Mouse (Mus musculus): ENCODE data around the gene Ankrd9. TPM values are rescaled to one million over a fixed set of nuclear protein-coding genes. Genes with fewer than 3 reads are reported as not detected.

Ankrd9 gene
- total RNA-seq (2015) = 1.6 and 2.8 TPM in 2 replicates
- 3.0 and 3.3 TPM in 2 replicates for total RNA-seq (2017)

DNA sequence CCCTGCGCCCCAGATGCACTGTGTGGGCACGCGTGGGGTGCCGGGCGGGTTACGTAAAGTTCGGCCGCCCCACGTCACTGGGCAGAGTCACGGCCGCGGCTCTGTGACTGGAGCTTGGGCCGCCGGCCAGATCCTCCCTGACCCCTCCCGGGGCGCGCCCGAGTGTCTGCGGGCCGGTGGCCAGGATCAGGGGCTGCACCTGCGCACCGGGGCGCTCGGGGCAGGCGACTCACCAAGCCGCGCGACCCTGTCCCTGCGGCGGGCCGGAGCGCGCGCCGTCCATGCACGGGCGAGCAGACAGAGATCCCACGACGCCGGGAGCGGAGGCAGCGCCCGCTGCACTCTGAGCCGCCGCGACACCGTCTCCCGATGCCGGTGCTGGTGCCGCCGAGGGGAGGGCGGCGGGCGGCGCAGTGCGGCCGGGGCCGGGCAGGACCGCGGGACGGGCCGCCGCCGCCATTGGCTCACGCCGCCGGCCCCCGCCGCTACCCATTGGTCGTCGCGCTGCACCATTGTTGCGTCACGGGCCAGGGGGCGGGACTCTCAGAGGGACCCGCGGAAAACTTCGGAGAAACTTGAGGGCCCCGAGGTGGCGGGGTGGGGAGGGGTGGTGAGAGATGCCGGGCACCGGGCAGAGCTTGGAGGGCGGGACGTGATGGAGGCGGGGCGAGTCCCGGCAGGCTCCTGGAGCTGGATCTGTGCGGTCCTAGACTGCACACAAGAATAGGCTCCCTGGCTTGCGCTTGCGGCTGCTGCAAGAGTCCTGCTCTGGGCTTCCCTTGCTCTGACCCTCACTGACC, at the start of gene Ankrd9:
Gene Ankrd9 (minus strand): TSS at position 434 of the 800 bp plus-strand sequence.
- ATAC-seq (ENCODE audit: poor library complexity, severe bottlenecking) = peak; percentile 81

DNA sequence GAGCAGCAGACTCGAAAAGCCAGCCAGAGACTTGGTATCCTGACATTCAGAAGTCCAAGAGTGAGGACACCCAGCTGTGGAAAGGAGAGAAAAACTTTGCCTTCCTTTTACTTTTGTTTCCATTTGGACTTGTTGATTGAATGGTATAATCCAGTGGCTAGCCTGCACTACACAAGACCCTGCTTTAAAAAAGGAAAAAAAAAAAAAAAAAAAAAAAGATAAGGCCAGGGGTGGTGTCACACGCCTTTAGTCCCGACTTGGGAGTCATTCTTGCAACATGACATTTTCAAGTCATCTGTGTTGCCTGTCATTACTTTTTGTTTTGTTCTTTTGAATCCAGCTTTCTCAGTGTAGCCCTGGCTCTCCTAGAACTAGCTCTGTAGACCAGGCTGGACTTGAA, 42.7 kb upstream of the Ankrd9 start:
- no peak for ATAC-seq (ENCODE audit: poor library complexity, severe bottlenecking)

DNA sequence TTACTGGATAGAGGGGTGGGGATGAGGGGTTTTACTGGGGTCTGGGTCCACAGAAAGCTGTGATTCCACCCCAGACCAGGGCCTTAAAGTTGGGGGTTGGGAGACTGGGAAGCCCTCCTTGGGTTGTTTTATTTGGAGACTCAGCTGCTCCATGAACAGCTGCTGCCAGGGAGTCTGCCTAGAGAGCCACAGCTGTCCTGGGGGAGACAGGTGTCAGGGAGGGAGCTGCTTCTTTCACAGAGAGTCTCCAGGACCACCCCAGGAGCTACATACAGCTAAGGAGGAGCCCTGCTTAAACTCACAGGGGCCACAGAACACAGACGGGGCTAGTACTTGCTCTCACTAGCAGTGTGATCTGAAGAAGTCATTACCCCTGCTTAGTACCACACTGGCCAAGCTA, 42.3 kb upstream of the Ankrd9 start:
- no peak for ATAC-seq (ENCODE audit: poor library complexity, severe bottlenecking)

DNA sequence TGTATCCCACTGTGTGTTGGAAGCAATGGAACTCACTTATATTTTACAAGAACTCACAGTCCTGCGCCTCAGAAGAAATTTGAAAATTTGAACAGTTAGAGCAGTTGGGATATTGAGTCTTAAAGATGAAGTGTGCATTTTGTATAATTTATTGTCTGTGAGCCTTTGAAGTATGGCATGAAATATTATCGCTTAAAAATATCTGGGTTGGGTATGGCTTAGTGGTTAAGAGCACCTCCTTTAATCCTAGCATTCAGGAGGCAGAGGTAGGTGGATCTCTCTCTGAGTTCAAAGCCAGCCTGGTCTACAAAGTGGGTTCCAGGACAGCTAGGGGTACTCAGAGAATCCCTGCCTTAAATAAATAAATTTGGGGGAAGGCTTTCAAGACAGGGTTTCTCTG, 40.2 kb upstream of the Ankrd9 start:
- no peak for ATAC-seq (ENCODE audit: poor library complexity, severe bottlenecking)

DNA sequence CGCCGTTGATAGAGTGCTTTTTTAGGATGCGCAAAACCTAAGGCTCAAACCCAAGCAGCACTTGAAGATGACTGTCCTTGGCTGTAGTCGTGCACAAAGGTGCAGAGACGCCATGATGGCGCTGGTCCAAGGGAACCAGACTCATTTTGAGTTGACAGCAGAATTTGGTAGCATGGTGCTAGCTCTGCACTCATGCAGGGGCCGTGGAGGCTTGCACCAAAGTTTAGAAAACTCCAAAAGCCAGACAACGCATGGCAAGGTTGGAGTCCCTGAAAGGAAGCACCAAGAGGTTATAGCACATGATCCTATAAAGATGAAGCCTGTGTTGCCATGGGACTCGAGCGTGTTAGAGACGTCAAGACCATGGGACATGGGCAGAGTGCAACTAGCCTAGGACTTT, 39.2 kb upstream of the Ankrd9 start:
- ATAC-seq (ENCODE audit: poor library complexity, severe bottlenecking) = no peak

DNA sequence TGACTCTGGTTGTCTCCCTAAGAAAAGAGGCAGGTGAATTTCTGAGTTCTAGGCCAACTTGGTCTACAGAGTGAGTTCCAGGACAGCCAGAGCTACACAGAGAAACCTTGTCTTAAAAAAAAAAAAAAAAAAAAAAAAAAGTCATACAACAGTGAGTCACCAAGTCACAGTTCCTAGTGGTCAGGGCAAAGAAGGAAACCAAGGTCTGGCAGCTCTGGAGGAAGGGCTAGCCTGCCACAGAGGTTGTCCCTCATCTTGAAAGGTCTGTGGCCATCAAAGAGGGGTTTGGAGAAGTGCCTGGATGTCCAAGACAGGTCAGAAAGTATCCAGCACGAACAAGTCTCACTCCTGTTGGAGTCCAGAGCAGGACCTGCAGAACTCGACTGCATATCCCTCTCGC, 38.0 kb upstream of the Ankrd9 start:
- ATAC-seq (ENCODE audit: poor library complexity, severe bottlenecking) = peak; percentile 67

DNA sequence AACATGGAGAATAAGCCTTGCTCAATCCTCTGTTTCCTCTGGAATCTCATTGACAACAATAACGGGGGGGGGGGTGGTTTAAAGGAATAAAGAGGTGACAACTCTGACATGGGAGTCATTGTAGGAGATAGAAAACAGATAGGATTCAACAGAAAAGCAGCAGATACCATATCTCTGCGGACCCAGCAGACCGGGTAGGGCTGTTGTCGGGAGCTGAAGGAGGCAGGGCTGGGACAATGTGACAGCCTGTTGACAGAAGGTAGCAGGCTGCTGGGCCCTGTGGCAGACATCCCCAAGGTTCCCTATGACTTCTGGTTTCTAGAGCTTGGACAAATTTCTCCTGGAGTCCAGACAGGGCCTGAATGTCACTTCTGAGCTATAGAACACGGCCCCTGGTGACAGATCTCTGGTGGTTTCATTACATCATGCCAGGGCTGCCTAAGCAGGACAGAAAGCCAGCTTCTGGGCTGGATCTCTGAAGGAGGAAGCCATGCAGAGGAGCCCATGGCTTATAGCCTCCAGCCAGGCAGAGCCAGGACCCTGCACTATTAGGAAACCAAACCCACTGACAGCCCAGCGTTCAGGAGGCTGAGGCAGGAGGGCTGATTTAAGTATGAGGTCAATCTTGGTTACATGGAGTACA, 30.9 kb upstream of the Ankrd9 start:
- peak; percentile 58 for ATAC-seq (ENCODE audit: poor library complexity, severe bottlenecking)

DNA sequence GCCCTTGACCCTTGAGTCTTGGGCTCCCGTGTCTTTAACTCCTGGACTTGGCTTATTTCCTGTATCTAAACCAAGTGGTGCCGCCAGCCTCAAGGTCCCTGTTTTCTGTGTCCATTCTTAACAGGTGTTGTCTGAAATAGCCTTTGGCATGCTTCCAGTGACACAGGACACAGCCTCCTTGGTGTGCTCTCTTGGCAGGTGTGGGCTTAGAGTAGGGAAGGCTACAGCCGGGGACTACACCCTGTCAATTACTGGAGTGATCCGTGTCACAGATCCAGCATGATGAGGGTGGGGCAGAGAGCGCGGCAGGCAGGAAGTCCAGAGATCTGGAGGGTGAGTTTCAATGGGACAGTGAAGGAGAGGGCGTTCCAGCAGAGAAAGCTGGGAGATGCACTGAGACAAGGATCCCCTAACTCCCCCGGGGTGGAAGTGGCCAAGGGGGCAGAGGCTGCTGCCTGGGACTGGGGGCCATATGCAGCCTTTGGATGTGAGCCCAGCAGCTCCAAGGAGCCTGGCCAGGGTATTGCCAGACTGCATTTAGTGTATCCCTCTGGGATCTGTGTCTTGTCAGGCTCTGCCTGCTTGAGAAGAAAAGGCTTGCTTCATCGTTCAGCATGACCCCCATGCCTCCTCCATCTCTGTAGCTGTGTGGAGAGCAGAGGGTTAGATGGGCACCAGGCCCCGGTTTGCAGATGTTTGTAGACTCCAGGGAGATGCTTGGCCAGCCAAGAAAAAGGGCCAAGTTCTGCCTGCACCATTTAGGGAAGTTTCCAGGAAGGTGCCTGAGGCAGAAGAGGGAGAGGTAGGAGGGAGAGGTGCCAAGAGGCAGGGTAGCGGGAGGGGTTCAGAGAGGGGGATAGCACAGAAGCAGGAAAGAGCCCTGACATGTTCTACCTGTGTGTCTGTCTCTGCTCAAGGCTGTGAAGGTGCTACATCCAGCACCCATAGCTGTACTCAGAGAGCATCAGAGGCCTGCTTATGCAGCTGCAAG, 30.0 kb upstream of the Ankrd9 start:
- no peak for ATAC-seq (ENCODE audit: poor library complexity, severe bottlenecking)

DNA sequence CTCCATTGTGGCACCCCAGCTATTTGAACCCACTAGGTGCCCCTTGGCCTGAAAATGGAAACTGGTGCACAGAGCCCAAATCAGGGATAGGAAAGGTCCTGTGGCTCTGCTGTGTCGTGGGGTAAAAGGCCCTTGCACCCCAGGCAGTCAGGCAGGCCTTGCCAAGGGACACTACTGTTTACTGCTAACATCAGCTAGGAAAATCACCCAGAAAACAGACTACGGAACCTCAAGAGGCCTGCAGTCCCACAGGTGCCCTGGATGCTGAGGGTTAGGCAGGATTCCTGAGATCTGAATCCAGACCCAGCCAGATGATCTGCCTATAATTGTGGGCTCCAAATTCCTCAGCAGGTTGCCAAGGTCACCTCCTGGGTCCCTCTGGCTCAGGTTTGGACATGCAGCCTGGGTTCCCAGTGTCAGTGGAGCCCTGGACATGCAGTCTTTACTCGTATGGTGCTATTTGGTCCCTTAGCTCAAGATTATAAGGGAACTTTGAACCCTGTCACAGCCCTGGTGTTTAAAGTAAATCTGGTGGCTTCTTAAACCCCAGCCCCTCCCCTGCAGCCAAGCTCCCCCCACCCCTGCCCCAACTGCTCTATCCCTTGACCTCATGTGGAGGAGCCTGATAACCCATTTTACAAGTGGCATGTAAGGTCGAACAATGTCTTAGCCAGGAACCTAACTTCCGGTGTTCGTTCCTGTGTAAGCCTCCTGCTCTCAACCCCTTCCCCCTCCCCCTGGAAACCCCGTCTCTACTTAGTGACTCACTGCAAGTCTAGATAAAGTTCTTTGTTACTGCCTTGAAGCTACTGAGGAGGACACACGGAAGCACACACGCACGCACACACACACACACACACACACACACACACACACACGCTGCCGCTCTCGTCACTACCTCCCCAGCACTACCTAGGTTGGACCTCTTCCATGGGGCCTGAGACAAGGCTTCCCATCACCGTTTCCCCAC, 28.6 kb upstream of the Ankrd9 start:
- ATAC-seq (ENCODE audit: poor library complexity, severe bottlenecking) = peak; percentile 39

DNA sequence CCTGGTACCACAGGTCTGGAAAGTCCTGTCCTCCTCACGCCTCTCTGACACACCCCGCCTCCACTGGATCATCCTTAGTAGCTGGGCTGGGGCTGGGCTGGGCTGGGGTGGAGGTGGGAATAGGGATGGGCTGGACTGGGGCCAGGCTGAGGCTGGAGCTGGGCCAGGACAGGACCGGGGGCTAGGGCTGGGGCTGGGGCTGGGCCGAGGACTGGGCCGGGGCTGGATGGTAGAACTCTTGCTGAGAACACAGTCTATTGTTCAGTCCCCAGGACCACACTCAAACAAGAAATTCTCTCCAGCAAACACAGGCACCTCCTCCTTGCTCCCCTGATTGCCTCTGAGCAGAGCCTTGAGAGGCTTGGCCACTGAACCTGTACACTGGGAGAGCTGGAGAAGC, 27.5 kb upstream of the Ankrd9 start:
- ATAC-seq (ENCODE audit: poor library complexity, severe bottlenecking) = no peak

DNA sequence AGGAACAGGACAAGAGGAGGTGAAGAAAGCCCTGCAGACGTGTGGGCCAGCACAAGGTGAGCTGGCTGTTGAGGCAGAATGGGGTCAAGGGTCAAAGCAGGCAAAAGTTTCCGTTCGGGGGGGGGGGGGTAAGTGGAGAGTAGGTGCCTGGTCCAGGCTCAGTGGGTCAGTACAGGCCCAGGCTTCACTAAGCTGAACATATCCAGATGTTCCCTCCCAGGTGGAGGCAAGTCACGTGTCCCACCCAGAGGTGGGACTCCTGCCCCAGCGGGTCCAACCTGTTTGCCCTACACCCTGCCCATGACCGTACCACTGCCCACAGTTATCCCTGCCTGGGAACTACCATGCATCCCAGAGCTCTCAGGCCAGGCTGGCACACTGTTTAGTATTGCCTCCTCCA, 27.0 kb upstream of the Ankrd9 start:
- ATAC-seq (ENCODE audit: poor library complexity, severe bottlenecking) = no peak

DNA sequence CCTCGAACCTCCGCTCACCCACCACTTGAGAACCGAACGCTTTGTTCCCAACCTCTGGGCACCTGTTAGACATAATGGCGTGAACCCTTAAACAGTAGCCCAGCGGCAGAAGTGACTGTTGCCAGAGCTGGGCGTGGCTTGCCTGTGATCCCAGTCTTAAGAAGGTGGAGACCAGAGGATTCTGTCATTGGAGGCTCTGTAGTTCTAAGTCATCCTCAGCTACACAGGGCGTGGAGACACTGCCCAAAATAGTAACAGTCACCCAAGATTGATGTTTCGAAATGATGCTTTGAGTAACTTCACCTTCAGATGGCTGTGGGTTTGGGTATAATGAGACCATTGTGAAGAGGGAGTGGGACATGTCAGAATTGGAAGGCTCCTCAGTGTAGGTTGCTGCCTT, 25.3 kb upstream of the Ankrd9 start:
- peak; percentile 80 for ATAC-seq (ENCODE audit: poor library complexity, severe bottlenecking)

DNA sequence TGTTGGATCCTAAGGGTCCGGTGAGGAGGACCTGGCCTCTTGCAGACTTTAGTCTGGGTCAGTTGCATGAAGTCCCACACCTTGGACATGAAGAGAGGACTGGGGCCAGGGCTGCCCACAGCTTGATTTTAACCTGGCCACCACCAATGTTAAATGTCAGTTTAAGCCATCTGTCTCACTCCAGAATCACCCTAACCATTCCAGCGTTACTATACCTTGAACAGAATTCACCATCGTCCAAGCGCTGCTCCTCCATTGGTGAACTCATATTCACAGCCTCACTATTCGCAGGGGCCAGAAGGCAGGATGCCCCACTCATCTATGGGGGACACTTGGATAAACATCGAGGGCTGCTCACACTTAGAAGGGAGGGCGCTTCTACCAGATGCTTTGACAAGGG, 22.1 kb upstream of the Ankrd9 start:
- no peak for ATAC-seq (ENCODE audit: poor library complexity, severe bottlenecking)

DNA sequence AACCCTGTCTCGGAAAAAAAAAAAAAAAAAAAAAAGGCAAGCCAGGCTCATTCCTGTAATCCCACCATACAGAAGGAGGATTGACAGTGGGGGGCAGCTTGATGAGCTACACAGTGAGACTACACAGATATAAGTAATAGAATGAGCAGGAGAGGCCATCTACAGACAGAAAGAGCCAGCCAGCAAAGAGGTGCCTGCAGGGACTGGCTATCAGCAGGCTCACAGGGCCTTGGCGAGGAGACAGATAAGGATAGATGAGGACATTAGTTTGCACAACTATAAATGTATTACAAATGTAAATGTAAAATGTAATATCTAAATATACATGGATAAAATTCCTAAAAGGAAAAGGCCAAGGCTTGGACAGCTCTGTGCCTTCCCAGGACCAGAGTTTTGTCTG, 21.0 kb upstream of the Ankrd9 start:
- ATAC-seq (ENCODE audit: poor library complexity, severe bottlenecking) = no peak

DNA sequence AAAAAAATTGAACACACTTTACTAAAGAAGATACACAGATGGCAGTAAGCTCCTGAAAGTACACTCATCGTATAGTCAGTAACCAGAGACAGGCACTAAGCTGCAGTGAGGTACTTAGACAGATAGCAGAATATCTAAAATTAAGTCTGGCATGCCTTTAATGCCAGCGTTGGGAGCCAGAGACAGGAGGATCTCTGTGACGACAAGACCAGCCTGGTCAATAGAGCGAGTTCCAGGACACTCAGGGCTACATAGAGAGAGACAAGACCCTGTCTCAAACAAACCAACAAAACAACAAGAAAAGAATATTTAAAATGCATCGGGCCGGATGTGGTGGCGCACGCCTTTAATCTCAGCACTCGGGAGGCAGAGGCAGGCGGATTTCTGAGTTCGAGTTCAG, 19.3 kb upstream of the Ankrd9 start:
- no peak for ATAC-seq (ENCODE audit: poor library complexity, severe bottlenecking)

DNA sequence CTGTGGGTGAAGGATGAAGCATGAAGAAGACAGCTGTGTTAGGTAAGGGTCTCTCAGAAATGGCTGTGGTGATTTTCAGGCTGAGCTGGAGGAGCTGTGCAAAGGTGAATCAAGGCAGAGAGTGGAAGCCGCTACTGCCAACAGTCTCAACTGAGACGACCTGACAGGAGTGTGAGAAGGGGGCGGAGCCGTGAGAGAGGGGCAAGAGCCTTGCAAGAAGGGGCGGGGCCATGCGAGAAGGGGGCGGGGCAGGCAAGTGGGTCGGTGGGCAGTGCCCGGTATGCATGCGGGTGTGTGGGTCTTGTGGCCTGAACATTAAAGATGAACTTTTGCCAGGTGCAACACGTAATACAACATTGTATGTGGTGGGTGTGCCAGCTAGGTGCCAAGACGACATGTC, 15.8 kb upstream of the Ankrd9 start:
- no peak for ATAC-seq (ENCODE audit: poor library complexity, severe bottlenecking)

DNA sequence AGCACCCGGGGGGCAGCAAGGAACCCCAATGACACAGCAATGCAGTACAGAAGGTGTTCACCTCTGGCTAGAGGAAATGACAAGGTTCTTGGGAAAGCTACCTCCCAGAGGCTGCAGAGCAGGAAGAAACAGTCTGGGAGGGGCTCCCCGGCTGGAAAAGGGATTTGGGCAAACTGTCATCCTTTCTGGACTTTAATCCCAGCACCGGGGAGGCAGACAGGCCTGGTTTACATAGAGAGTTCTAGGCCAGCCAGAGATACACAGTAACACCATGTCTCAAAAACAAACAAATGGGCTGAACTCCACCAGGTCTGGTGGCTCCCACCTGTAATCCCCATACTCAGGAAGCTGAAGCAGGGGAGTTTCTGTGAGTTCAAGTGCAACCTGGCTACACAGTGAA, 14.4 kb upstream of the Ankrd9 start:
- no peak for ATAC-seq (ENCODE audit: poor library complexity, severe bottlenecking)

DNA sequence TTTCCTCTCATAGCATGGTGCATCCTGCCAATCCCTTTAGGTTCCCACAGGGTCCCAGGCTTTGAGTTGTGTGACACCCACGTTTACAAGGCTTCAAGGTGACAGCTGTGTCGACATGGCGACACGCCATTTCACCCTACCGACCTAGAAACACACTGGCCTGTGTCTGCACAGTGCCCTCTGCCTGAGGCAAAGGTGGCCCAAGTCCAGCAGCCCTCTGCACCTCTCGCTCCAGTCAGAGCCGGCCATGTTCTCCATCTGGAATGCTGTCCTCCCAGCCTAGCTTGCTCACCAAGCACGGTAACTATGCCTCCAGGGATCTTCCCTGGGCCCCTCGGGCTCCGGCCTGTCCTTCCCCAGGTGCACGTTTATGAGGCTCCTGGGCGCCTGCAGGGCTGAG, 13.9 kb upstream of the Ankrd9 start:
- no peak for ATAC-seq (ENCODE audit: poor library complexity, severe bottlenecking)

DNA sequence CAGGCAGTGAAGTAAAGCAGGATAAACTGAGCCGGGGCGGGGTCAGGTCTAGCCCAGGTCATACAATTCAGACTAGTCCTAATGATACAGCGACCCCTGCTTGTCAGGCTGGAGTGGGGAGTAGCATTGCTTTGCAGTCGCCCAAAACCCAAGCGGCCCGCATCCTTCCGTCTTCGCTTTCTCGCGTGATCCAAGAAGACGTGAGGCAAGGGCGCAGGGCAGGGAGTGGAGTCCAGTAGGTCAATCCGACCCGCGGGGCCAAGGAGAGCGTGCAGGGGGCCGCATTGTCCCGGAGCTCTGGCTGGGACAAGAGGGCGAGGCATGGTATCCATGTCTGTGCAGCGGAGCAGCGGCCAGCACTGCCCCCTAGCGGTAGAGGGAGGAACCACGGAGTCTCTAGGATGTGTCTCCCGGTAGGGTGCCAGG, 13.3 kb upstream of the Ankrd9 start:
- peak; percentile 84 for ATAC-seq (ENCODE audit: poor library complexity, severe bottlenecking)
